Mouse (Mus musculus) brown adipose tissue, adult 24 weeks (tissue): ENCODE data around the gene Ptprk. TPM values are rescaled to one million over a fixed set of nuclear protein-coding genes. Genes with fewer than 3 reads are reported as not detected.

ENCODE experiments used
- H3K27ac ChIP-seq: fragments of 200-500 bp; replicated peaks from 2 replicates; pipeline ENCODE4 v1.5.1; 2012; ENCODE audit warnings: low read depth, mild to moderate bottlenecking, low read length
- H3K4me1 ChIP-seq: fragments of 200-500 bp; 2 replicates; pipeline ENCODE4 v1.6.1; 2012; ENCODE audit warnings: low read length, mixed read lengths; ENCODE audit not compliant: control insufficient read depth, insufficient read depth, insufficient read length
- H3K4me3 ChIP-seq: fragments of 200-500 bp; 2 replicates; pipeline ENCODE4 v1.5.1; 2012; ENCODE audit warnings: low read depth, mild to moderate bottlenecking, low read length, moderate library complexity; ENCODE audit not compliant: insufficient read depth
- polyA plus RNA-seq: library from polyadenylated mRNA; stranded (reverse); fragments of >200 nt; gene quantifications from 2 replicates; pipeline ENCODE4 v1.2.4, GENCODE M21; 2012; ENCODE audit not compliant: missing spikeins, insufficient read depth, insufficient read length

Ptprk gene
- polyA plus RNA-seq, 1 experiment: 3.3 TPM

DNA sequence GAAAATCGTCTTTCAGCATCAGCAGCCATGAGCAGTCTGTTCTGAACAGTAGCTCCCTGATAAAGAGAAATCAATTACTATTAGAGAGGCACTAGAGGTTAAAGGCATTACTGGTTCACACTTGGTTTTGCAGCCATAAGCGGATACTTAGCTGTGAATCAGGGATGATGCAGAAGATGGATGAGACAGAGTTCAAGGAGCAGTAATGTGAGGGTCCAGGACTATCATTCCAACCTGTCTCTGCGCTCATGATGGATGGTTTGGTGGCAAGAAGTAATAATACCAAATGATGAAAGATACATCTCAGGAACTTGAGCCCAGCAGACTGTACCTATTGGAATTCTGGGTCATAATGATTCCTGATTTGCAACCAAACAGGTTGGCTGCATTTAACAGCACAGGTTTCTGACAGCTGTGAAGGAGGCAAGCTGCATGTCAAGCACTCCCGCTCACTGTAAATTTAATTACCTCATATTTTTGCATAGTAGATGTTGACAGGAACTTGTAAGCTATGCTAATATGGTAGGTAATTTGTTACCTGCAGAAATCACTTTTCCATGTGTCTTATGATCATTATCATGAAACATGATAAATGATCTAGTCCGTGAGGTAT lies 291.6 kb downstream of the Ptprk start:
- Histone ChIP-seq H3K27ac (no peak overlapping the region), H3K4me1 (no peaks in the 10 kb centered on the region), H3K4me3 (no peak overlapping the region)

DNA sequence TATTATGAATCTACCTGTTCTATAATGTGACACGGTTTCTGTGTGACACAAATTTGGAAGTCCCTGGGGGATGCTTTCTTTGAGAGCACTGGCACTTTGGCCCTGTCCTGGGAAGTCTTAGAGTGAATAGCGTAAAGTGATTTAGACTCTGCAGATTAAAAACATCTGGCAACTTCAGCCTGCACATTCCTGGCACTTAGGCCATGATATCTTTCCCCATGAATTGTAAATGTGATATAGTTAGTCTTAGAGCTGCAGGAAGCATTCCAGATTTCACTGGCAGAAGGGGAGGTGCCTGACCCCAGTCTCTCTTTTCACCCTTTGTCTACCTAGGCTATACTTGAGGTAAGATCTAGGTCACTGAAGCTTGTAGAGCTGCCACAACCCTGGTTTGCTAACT lies 295.2 kb downstream of the Ptprk start:
- no peak overlapping the region for H3K27ac ChIP-seq
- no peak overlapping the region for H3K4me3 ChIP-seq
- H3K4me1 ChIP-seq: no peaks in the 10 kb centered on the region

- no peak overlapping the region for H3K27ac ChIP-seq
- H3K4me1 ChIP-seq: no peaks in the 10 kb centered on the region
- H3K4me3 ChIP-seq: no peak overlapping the region
Measured at GRCm38 (mm10) chr10:28374874-28375273, 300.3 kb downstream of the Ptprk start.

DNA sequence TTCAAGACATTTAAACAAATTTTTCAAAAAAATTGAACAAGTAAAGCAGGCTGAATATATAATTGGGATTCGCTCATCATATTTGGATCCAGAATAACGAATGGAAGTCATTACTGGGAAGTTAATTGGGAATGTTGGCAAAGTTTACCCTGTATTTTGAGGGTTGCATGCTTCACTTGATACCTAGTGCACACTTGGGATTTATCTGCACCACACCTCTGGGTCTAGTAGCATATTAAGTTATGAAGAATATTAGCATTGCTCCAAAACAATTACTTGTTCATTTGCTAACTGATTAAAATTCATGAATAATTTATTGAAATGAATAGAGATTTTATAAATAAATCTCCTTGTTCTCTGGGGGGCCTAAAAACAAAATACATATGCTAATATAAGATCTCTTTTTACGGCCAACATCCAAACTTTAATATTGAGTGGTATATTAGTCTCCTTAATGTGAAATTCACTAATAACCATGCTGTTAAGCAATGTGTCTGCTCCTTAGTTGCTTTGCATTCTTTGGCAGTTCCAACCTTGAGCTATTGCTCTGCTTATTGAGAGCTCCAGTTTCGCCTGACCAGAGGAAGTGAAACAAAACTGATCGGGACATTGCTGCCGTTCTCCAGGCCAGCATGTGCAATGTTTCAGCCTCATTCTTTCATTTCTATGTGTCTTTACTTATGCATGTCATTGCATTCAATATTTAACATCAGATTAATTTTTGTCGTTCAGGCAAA lies 305.3 kb downstream of the Ptprk start:
- Histone ChIP-seq H3K27ac (no peak overlapping the region), H3K4me3 (no peak overlapping the region), H3K4me1 (no peaks in the 10 kb centered on the region)

- no peak overlapping the region for H3K27ac ChIP-seq
- H3K4me3 ChIP-seq: no peak overlapping the region
- H3K4me1 ChIP-seq: no peaks in the 10 kb centered on the region
Measured at GRCm38 (mm10) chr10:28387563-28388222, 313.1 kb downstream of the Ptprk start.

DNA sequence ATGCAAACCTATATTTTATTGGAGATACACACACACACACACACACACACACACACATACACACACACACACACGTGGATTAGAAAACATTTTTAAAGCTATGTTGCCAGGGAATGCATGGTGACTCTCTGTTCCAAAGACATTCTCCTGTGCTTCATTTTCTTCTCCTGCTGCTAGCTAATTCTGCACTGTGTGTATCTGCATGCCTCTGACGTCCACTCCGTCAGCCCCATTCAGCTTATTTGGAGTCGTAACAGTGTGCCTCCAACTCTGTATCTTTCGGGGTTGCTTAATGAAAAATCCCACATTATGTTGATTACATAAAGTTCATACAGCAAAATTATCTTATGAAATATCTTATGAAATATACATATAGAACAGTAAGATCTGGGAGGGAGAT lies 316.5 kb downstream of the Ptprk start:
- H3K27ac ChIP-seq: no peak overlapping the region
- no peak overlapping the region for H3K4me3 ChIP-seq
- H3K4me1 ChIP-seq: no peaks in the 10 kb centered on the region

DNA sequence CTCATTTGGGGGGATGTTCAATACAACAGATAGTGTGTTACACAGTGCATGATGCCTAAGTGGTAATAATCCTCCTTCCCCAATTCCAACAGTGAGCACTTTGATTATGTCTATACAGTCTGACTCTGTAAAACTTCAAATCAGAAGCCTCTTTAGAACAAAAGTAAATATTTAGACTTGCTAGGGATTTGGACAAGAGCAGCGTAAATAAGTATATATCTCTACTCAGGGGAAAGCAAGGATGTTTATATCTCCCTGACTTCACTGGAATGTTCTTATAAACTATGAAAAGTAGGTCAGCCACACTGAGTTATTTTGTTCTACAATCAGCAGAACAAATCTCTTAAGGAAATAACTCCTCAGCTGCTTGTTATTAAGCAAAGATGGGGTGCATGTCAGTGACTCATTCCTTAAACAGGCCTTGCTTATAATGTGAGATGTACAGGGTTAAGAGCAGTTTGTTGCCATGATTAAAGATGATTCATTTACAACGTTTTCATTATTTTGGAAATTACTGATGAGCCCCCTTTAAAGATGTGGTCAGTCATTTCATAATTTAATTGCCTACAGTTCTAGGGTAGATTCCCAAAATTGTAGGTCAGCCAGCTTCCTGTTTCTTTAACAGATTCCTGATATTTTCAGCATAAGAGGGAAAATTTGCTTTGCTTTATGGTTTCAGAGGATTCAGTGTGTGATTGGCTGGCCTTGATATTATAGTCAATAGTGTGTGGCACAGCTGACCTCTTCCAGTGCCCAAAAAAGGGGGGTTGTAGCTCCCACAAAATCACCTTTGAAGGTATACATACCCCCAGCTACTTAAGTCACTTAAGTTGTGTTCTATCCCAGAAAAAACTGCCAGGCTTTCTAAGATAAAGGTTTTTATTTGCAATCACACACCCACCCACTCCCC lies 321.2 kb downstream of the Ptprk start:
- H3K4me3 ChIP-seq: no peak overlapping the region
- no peaks in the 10 kb centered on the region for H3K4me1 ChIP-seq
- no peak overlapping the region for H3K27ac ChIP-seq

GRCm38 (mm10) chr10:28396520-28396915 lies 321.9 kb downstream of the Ptprk start:
- H3K4me1 ChIP-seq: no peaks in the 10 kb centered on the region
- no peak overlapping the region for H3K4me3 ChIP-seq
- no peak overlapping the region for H3K27ac ChIP-seq

DNA sequence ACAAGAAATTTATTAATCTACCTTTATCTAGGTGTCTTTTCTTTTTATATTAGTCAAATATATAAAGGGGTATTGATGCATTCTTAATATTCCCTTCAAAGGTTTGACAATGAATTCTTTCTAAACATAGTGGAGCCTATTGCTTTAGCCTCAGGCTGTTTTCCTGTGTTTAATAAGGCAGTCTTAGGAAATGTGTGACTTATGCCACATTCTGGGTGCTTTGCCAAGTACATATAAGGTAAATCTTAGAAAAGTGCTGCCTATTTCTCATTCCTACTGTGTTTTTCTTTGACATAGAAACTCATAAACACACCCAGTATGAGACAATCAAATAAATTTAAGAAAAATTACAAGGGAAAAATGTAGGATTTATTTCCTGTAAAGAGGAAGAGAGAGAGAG lies 327.2 kb downstream of the Ptprk start:
- Histone ChIP-seq H3K4me1 (no peaks in the 10 kb centered on the region), H3K27ac (no peak overlapping the region), H3K4me3 (no peak overlapping the region)

DNA sequence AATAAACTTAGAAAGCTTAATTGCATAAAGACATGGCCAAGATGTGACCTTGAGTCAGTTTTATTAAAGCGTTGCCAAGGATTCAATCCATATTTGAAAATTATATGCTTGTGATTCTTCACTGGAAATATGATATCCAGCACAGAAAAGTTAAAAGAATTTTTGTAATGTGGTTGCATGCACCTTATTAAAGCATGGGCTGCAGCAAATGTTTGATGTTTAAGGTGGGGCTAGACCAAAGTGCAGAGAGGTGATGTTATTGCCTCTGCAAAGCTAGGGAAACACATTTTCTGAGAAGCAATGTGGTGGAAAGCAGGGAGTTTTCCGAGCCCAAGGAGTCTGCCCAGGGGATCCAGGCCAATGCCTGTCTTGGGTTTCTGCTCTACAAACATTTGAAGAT lies 334.4 kb downstream of the Ptprk start:
- Histone ChIP-seq H3K27ac (no peak overlapping the region), H3K4me3 (no peak overlapping the region), H3K4me1 (no peaks in the 10 kb centered on the region)

DNA sequence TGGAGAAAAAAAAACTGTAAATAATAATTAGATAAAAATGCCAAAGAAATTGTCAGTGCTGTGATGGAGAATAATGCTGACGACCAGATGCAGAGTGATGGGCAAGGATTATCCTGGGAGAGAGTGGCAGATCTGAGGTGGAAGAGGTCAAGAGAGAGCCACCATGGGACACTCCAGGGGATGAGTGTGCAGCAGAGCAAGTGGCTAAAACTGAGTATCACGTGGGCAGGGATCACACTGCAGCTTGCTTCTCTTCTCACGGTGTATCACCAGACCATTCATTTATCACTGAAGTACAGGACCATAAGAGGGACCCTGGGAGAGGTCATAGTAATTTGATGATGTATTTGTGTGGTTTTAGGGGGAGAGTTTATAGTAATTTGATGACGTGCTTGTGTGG lies 340.2 kb downstream of the Ptprk start:
- Histone ChIP-seq H3K4me1 (no peaks in the 10 kb centered on the region), H3K4me3 (no peak overlapping the region), H3K27ac (no peak overlapping the region)

- Histone ChIP-seq H3K4me1 (peaks cover 5% of the 10 kb centered on the region; the same call in 1 of the 2 replicates), H3K27ac (no peak overlapping the region), H3K4me3 (no peak overlapping the region)
Measured at GRCm38 (mm10) chr10:28422622-28423021, 348.0 kb downstream of the Ptprk start.

DNA sequence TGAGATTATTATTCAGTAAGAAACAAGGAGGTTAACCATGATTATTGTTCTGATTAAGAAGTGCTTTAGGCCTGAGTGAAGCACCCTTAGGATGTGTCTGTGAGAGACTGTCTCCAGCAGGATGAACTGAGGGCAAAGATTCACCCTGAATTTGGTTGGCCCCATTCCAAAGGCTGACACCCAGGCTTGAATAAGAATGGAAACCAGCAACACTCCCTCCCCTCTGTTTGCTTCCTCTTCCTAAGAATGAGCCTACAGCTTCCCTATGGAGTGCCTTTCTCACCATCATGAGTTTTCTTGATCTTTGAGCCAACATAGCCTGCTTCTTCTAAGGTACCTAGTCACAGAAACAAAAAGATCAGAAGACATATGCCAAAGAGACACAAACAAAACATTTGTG lies 350.8 kb downstream of the Ptprk start:
- no peak overlapping the region for H3K4me3 ChIP-seq

GRCm38 (mm10) chr10:28436084-28436483 lies 361.5 kb downstream of the Ptprk start:
- H3K27ac ChIP-seq: no peak overlapping the region
- H3K4me3 ChIP-seq: no peak overlapping the region
- no peaks in the 10 kb centered on the region for H3K4me1 ChIP-seq

More for the DNA sequence above, 350.8 kb downstream of the Ptprk start:
- Histone ChIP-seq H3K27ac (no peak overlapping the region), H3K4me1 (peaks cover 5% of the 10 kb centered on the region; the same call in 1 of the 2 replicates)

DNA sequence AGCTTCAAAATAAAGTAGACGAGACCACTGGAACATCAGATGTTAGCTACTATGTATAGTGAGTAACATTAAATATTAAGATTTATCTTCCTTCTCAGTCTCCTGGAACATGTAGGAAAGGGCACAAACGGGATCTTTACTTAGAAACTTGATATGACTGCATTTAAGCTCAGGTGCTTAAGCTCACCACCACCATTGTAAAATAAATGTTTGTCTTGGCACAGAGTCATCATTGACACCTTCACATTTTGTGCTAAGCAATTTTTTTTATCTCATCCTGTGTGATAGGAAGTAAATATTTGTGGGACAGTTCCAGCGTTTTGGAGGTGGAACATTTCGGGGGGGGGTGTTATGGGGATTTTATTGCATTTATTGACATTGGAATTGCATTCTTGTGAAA lies 375.2 kb downstream of the Ptprk start:
- no peak overlapping the region for H3K4me3 ChIP-seq
- H3K4me1 ChIP-seq: no peaks in the 10 kb centered on the region
- no peak overlapping the region for H3K27ac ChIP-seq
